In the genomic region with DNA sequence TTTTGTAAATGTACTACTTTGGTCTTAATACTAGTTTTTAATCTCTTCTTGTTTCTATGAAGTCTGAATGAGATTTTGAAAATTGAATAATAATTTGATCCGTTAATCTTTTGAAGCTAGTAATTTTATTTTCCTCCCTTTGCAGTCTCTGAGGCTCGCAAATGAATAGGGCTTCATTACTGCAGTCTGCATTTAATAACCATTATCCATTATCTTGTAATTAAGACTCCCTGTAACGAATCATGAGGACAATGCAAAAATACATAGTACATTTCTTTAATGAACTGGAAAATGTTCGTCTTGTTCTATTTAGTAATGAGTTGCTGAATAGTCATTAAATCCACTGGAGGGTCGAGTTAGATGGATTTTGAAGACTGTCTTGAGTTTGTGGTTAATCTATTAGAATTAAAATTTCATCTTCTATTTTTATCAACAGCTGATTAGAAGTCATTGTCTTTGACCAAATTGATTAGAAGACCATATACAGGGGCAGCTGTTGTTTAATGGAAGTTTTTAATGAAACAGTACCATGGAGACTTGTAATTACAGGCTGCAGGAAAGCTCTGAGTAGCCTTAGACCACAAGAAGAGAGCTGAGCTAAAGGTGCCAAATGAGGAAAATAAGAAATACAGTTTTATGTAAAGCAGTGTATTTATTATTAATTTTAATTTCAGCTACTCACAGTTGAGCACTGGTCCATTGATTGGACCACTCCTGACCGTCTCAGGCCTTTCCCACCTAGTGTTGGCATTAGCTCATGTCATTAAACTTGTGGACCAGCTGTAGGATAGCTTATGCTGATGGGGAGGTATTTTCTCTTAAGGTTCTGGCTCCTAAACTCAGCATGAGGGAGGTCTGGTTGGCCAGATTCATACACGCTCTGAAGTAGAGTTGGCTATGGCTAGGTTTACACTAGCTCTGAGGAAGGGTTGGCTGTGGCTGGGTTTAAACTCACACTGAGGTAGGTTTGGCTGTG, we compare ENCODE assay signal across 22 mouse cellular contexts.
DNase-seq lines count a peak whose midpoint lies in the region; ATAC-seq lines count a peak whose summit lies in the region.
"Had no signal": no experiment of that assay in that cellular context is flagged by ENCODE, and none has a peak within 500 bp of the region (broad histone marks: within the 10 kb centered on the region; RNA-seq: fewer than 3 reads in every experiment).

No protein-coding gene starts in this region.

- H3K4me2 ChIP-seq in embryonic facial prominence, embryonic 14.5 days (ENCODE audit: low read depth, low read length) = no peak overlapping the region
- H3K4me2 ChIP-seq in midbrain, embryonic 12.5 days (replicated peaks) = no peak overlapping the region
- H3K4me2 ChIP-seq in midbrain, embryonic 13.5 days (replicated peaks) = no peak overlapping the region
- H3K4me2 ChIP-seq: embryonic facial prominence, embryonic 13.5 days had no signal

- no peak for DNase-seq in embryonic facial prominence, embryonic 14.5 days (ENCODE audit: low spot score)
- DNase-seq in embryonic facial prominence, embryonic 10.5 days (ENCODE audit: low spot score) = no peak
- no peak for DNase-seq in midbrain, embryonic 10.5 days (ENCODE audit: low spot score)
- DNase-seq in retina, embryonic 14.5 days (ENCODE audit: low spot score) = peak; percentile 60
- DNase-seq in gastrocnemius, adult 8-10 months (ENCODE audit: low spot score in 2 of 2) = no peak
- no peak for DNase-seq in kidney, postnatal 25 days
- DNase-seq: adrenal gland, adult 8-10 months; cerebellum, adult 11-12 months; gastrocnemius, postnatal 36 days; heart, postnatal 14 days; kidney, adult 9 months; layer of hippocampus, postnatal 36 days; left cerebral cortex, postnatal 4 days; lung, postnatal 10 days; right cerebral cortex, adult 18-20 months; spleen, adult 18-20 months had no signal

- H3K27ac ChIP-seq in embryonic facial prominence, embryonic 14.5 days (replicated peaks; ENCODE audit: low read depth, low read length) = no peak overlapping the region
- no peak overlapping the region for H3K27ac ChIP-seq in embryonic facial prominence, embryonic 10.5 days (replicated peaks)
- H3K27ac ChIP-seq in midbrain, embryonic 12.5 days (replicated peaks) = no peak overlapping the region
- no peak overlapping the region for H3K27ac ChIP-seq in midbrain, embryonic 10.5 days (replicated peaks)
- H3K27ac ChIP-seq in midbrain, embryonic 13.5 days = no peak overlapping the region
- H3K27ac ChIP-seq: embryonic facial prominence, embryonic 13.5 days; heart, embryonic 10.5 days had no signal

- no peak overlapping the region for H3K4me3 ChIP-seq in embryonic facial prominence, embryonic 14.5 days (ENCODE audit: low read depth, low read length)
- H3K4me3 ChIP-seq in embryonic facial prominence, embryonic 10.5 days = no peak overlapping the region
- H3K4me3 ChIP-seq in midbrain, embryonic 12.5 days = no peak overlapping the region
- H3K4me3 ChIP-seq in midbrain, embryonic 10.5 days = no peak overlapping the region
- H3K4me3 ChIP-seq in midbrain, embryonic 13.5 days (replicated peaks) = no peak overlapping the region
- H3K4me3 ChIP-seq: embryonic facial prominence, embryonic 13.5 days; heart, embryonic 10.5 days had no signal

- 0 out of 2 replicates have a peak, but pooled peaks have one; percentile 9 for ATAC-seq in embryonic facial prominence, embryonic 14.5 days (ENCODE audit: low read depth)
- ATAC-seq in midbrain, embryonic 12.5 days (ENCODE audit: low FRiP score, low read depth) = 0 out of 2 replicates have a peak, but pooled peaks have one; percentile 28
- peak; percentile 35 for ATAC-seq in midbrain, embryonic 13.5 days
- ATAC-seq: CD4-positive, CD25-positive, alpha-beta regulatory T cell, adult 4 months had no signal

- no peaks in the 10 kb centered on the region for H3K4me1 ChIP-seq in embryonic facial prominence, embryonic 14.5 days (ENCODE audit: control insufficient read depth, insufficient read depth, low read length)
- H3K4me1 ChIP-seq in embryonic facial prominence, embryonic 10.5 days = peaks cover 3% of the 10 kb centered on the region; the same call in 1 of the 2 replicates
- no peaks in the 10 kb centered on the region; the same call in 1 of the 2 replicates for H3K4me1 ChIP-seq in midbrain, embryonic 12.5 days
- H3K4me1 ChIP-seq in midbrain, embryonic 10.5 days = no peaks in the 10 kb centered on the region
- peaks cover 3% of the 10 kb centered on the region; the same call in 1 of the 2 replicates for H3K4me1 ChIP-seq in midbrain, embryonic 13.5 days (replicated peaks)

- H3K36me3 ChIP-seq in embryonic facial prominence, embryonic 14.5 days (ENCODE audit: control insufficient read depth, insufficient read depth, low read length) = no peaks in the 10 kb centered on the region
- H3K36me3 ChIP-seq in embryonic facial prominence, embryonic 10.5 days (replicated peaks) = no peaks in the 10 kb centered on the region
- H3K36me3 ChIP-seq in midbrain, embryonic 12.5 days = no peaks in the 10 kb centered on the region
- H3K36me3 ChIP-seq in midbrain, embryonic 10.5 days = no peaks in the 10 kb centered on the region
- H3K36me3 ChIP-seq in midbrain, embryonic 13.5 days = no peaks in the 10 kb centered on the region
- H3K36me3 ChIP-seq: embryonic facial prominence, embryonic 13.5 days; heart, embryonic 10.5 days had no signal

- H3K27me3 ChIP-seq in embryonic facial prominence, embryonic 14.5 days (replicated peaks; ENCODE audit: control insufficient read depth, insufficient read depth, low read length) = no peaks in the 10 kb centered on the region
- H3K27me3 ChIP-seq in embryonic facial prominence, embryonic 10.5 days (replicated peaks; ENCODE audit: low read depth, poor library complexity, severe bottlenecking) = no peaks in the 10 kb centered on the region
- H3K27me3 ChIP-seq in midbrain, embryonic 12.5 days = no peaks in the 10 kb centered on the region
- no peaks in the 10 kb centered on the region for H3K27me3 ChIP-seq in midbrain, embryonic 10.5 days (ENCODE audit: low read depth, poor library complexity, severe bottlenecking)
- H3K27me3 ChIP-seq in midbrain, embryonic 13.5 days = no peaks in the 10 kb centered on the region
- H3K27me3 ChIP-seq: embryonic facial prominence, embryonic 13.5 days had no signal

- WGBS in embryonic facial prominence, embryonic 14.5 days = 78% methylated on average over 7 of the region's 7 CpGs
- 88% methylated on average over 7 of the region's 7 CpGs for WGBS in embryonic facial prominence, embryonic 10.5 days
- 81% methylated on average over 7 of the region's 7 CpGs for WGBS in midbrain, embryonic 12.5 days
- 90% methylated on average over 7 of the region's 7 CpGs for WGBS in midbrain, embryonic 10.5 days
- 75% methylated on average over 7 of the region's 7 CpGs for WGBS in midbrain, embryonic 13.5 days

- no peak overlapping the region for H3K9ac ChIP-seq in embryonic facial prominence, embryonic 14.5 days (ENCODE audit: low read depth, low read length)
- H3K9ac ChIP-seq in midbrain, embryonic 12.5 days (replicated peaks) = no peak overlapping the region
- H3K9ac ChIP-seq in midbrain, embryonic 13.5 days (replicated peaks) = no peak overlapping the region
- H3K9ac ChIP-seq: embryonic facial prominence, embryonic 13.5 days had no signal

- H3K9me3 ChIP-seq in embryonic facial prominence, embryonic 14.5 days (ENCODE audit: control insufficient read depth, low read length) = no peaks in the 10 kb centered on the region
- H3K9me3 ChIP-seq in embryonic facial prominence, embryonic 10.5 days = no peaks in the 10 kb centered on the region
- H3K9me3 ChIP-seq in midbrain, embryonic 12.5 days = no peaks in the 10 kb centered on the region
- H3K9me3 ChIP-seq in midbrain, embryonic 10.5 days (replicated peaks) = no peaks in the 10 kb centered on the region
- no peaks in the 10 kb centered on the region for H3K9me3 ChIP-seq in midbrain, embryonic 13.5 days
- H3K9me3 ChIP-seq: embryonic facial prominence, embryonic 13.5 days; G1E; heart, embryonic 10.5 days had no signal
